Mouse (Mus musculus) intestine, embryonic 14.5 days (tissue): ENCODE results near the gene Hspa4. TPM values are rescaled to one million over a fixed set of nuclear protein-coding genes. Genes with fewer than 3 reads are reported as not detected.
"Not testable (repeated sequence)": the region's sequence is repeated elsewhere in the genome, so short reads cannot be mapped to it uniquely, and the experiment has no call there.

Source experiments
- ATAC-seq: fragments of 200-750 bp; cut with Nextera tagmentation; replicated peaks from 2 replicates; pipeline ENCODE4 v1.8.0; 2017; ENCODE audit warnings: low read depth, moderate number of reproducible peaks, moderate TSS enrichment, moderate library complexity; ENCODE audit not compliant: low FRiP score, low TSS enrichment
- DNase-seq: peaks from one replicate; pipeline ENCODE4 v3.0.0-alpha.2; 2018; ENCODE audit warnings: low spot score
- H3K27ac ChIP-seq: fragments of 300-500 bp; sonication (generic); 2 replicates; pipeline ENCODE4 v1.5.1; 2014; ENCODE audit warnings: low read depth, mild to moderate bottlenecking, control low read depth
- H3K27me3 ChIP-seq: fragments of 300-500 bp; sonication (generic); replicated peaks from 2 replicates; pipeline ENCODE4 v1.6.1; 2014; ENCODE audit warnings: low read length, control low read depth; ENCODE audit not compliant: control insufficient read depth, insufficient read depth
- H3K36me3 ChIP-seq: fragments of 300-500 bp; sonication (generic); 2 replicates; pipeline ENCODE4 v1.6.1; 2014; ENCODE audit warnings: low read length, control low read depth; ENCODE audit not compliant: control insufficient read depth, insufficient read depth
- H3K4me1 ChIP-seq: fragments of 300-500 bp; sonication (generic); replicated peaks from 2 replicates; pipeline ENCODE4 v1.6.1; 2014; ENCODE audit warnings: low read length, control low read depth, mixed read lengths; ENCODE audit not compliant: control insufficient read depth, insufficient read depth
- H3K4me2 ChIP-seq: fragments of 300-500 bp; sonication (generic); 2 replicates; pipeline ENCODE4 v1.6.1; 2014; ENCODE audit warnings: low read length
- H3K4me3 ChIP-seq: fragments of 300-500 bp; sonication (generic); 2 replicates; pipeline ENCODE4 v1.5.1; 2014; ENCODE audit warnings: low read depth, low read length, control low read depth, mixed read lengths
- H3K9ac ChIP-seq: fragments of 300-500 bp; sonication (generic); 2 replicates; pipeline ENCODE4 v1.6.1; 2014; ENCODE audit warnings: mild to moderate bottlenecking, low read length
- H3K9me3 ChIP-seq: fragments of 300-500 bp; sonication (generic); 2 replicates; pipeline ENCODE4 v1.6.1; 2016; ENCODE audit warnings: low read length, control low read depth; ENCODE audit not compliant: control insufficient read depth
- WGBS: fragments of 180-500 bp; shearing (Covaris S2); extraction: QIAGEN DNeasy Blood & Tissue Kit; methylation state at CpG from one replicate; pipeline ENCODE4 v1.1.7; 2014; 5-methylcytosine and 5-hydroxymethylcytosine counted together
- polyA plus RNA-seq: library from polyadenylated mRNA; unstranded; fragments of >200 nt; fragmentation: Nextera tagmentation; extraction: Ambion mirVana; gene quantifications from 2 replicates; pipeline ENCODE4 v1.2.1, GENCODE M21; 2014

The Hspa4 gene
- polyA plus RNA-seq, 1 experiment from 2014 or later: 105 TPM

DNA sequence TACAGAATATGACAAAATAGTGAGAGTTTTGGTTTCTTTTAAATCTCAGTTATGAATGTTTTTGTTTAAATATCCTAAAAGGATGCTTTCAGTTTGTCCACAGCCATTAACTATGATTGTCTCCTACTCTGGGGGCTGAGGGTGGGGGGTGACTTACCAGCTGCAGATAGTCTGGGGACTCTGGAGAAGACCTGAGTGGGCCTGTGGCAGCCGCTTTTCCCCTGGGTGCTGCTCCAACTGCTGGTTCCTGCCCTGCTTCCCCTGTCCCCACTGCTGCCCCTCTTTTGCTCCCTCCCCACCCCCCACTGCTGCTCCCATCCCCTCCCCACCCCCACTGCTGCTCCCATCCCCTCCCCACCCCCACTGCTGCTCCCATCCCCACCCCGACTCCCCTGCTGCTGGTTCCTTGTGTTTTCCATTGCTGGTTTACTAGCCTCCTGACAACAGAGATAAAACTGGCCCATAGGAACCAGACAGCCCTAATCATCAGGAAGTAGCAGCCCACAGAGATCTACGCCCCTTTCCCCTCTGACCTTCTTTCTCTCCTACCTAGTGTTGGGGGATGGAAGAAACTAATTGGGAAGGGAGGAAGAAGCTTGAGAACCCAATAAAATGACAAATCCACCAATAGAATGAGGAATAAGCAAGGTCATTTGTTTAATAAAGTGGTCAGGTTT, 35.4 kb upstream of the Hspa4 start:
- 41% methylated on average over 3 of the region's 3 CpGs for WGBS
- H3K36me3 ChIP-seq: peaks cover 30% of the 10 kb centered on the region
- no peaks in the 10 kb centered on the region for H3K9me3 ChIP-seq
- no peaks in the 10 kb centered on the region for H3K27me3 ChIP-seq
- H3K4me2 ChIP-seq: no peak overlapping the region
- H3K27ac ChIP-seq: no peak overlapping the region
- H3K4me1 ChIP-seq: no peaks in the 10 kb centered on the region
- H3K4me3 ChIP-seq: no peak overlapping the region
- no peak for ATAC-seq
- H3K9ac ChIP-seq: no peak overlapping the region
- DNase-seq: no peak

GRCm38 (mm10) chr11:53332076-53332680, 31.9 kb upstream of the Hspa4 start:
- no peaks in the 10 kb centered on the region for H3K27me3 ChIP-seq
- H3K4me1 ChIP-seq: no peaks in the 10 kb centered on the region
- no peaks in the 10 kb centered on the region for H3K9me3 ChIP-seq
- peaks cover 59% of the 10 kb centered on the region for H3K36me3 ChIP-seq
- no peak overlapping the region for H3K27ac ChIP-seq
- H3K9ac ChIP-seq: no peak overlapping the region
- H3K4me2 ChIP-seq: no peak overlapping the region
- ATAC-seq (no peak), DNase-seq (no peak)
- WGBS: 91% methylated on average over 14 of the region's 14 CpGs
- no peak overlapping the region for H3K4me3 ChIP-seq

DNA sequence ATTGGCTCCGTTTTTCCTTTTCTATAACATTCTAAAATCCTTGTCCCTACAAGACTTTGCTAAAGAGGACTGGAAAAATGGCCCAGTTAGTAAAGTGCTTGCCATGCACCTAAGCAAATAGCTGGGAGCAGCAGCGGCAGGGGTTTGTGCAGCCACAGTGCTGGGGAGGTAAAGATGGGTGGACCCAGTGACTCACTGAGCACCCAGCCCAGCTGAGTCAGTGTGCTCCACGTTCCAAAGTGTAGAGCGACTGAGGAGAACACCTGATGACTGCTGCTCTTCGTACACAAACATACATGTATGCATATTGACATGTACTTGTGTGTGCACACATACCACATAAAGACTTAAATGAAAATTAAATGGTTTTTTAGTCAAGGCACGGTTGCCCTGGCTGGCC, 30.9 kb upstream of the Hspa4 start:
- Histone ChIP-seq H3K27ac (no peak overlapping the region), H3K9me3 (no peaks in the 10 kb centered on the region), H3K9ac (no peak overlapping the region), H3K4me1 (no peaks in the 10 kb centered on the region), H3K4me3 (no peak overlapping the region), H3K4me2 (no peak overlapping the region), H3K27me3 (no peaks in the 10 kb centered on the region), H3K36me3 (peaks cover 63% of the 10 kb centered on the region)
- DNase-seq (no peak), ATAC-seq (no peak)
- 94% methylated on average over 6 of the region's 6 CpGs for WGBS

GRCm38 (mm10) chr11:53330325-53330724, 30.1 kb upstream of the Hspa4 start:
- no peak for DNase-seq
- H3K4me3 ChIP-seq: no peak overlapping the region
- no peak overlapping the region for H3K27ac ChIP-seq
- H3K9ac ChIP-seq: no peak overlapping the region
- H3K4me1 ChIP-seq: peaks cover 2% of the 10 kb centered on the region
- no peak for ATAC-seq
- no peak overlapping the region for H3K4me2 ChIP-seq
- peaks cover 63% of the 10 kb centered on the region for H3K36me3 ChIP-seq
- no peaks in the 10 kb centered on the region for H3K27me3 ChIP-seq
- 76% methylated on average over 7 of the region's 7 CpGs for WGBS
- H3K9me3 ChIP-seq: no peaks in the 10 kb centered on the region

DNA sequence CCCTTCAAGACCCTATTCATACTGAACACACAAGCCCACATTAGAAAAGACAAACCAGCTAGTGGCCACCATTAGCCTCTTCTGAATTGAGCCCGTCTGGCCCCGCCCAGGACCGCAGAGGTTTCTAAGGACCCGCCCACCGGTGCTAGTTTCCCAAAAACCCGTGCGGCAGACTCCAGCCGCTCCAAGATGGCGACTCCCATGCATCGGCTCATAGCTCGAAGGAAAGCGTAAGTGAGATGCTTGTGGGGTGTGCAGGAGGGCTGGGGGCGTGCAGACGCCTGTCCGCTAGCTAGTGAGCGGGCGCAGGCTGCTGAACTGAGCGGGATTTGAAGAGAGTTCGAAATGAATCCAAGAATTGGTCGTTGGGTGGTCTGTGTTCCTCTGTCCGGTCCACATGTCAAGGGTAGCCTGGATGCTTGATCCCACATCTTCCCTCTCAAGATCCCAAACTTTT, 24.3 kb upstream of the Hspa4 start, which contains the start of gene Zcchc10:
TSS of gene Zcchc10 (plus strand) at position 168 of the 457 bp plus-strand sequence.
- under 1% methylated on average over 21 of the region's 21 CpGs for WGBS
- H3K4me3 ChIP-seq: peak within 1 kb of the TSS; percentile 75
- H3K4me1 ChIP-seq: peaks cover 5% of the 10 kb centered on the region
- peak within 1 kb of the TSS; percentile 70 for H3K4me2 ChIP-seq
- no peaks in the 10 kb centered on the region for H3K9me3 ChIP-seq
- peaks cover 27% of the 10 kb centered on the region for H3K36me3 ChIP-seq
- DNase-seq (peak; percentile 92), ATAC-seq (peak; percentile 94)
- peak within 1 kb of the TSS; percentile 17; the same call in 1 of the 2 replicates for H3K27ac ChIP-seq
- H3K27me3 ChIP-seq: no peaks in the 10 kb centered on the region
- H3K9ac ChIP-seq: peak within 1 kb of the TSS; percentile 54

- H3K36me3 ChIP-seq, H3K9me3 ChIP-seq, H3K4me3 ChIP-seq, H3K27ac ChIP-seq, ATAC-seq, H3K4me2 ChIP-seq, DNase-seq, H3K27me3 ChIP-seq, H3K4me1 ChIP-seq, H3K9ac ChIP-seq: not testable (repeated sequence)
- 91% methylated on average over 13 of the region's 13 CpGs for WGBS
Observed at GRCm38 (mm10) chr11:53319867-53320266, 19.6 kb upstream of the Hspa4 start.

DNA sequence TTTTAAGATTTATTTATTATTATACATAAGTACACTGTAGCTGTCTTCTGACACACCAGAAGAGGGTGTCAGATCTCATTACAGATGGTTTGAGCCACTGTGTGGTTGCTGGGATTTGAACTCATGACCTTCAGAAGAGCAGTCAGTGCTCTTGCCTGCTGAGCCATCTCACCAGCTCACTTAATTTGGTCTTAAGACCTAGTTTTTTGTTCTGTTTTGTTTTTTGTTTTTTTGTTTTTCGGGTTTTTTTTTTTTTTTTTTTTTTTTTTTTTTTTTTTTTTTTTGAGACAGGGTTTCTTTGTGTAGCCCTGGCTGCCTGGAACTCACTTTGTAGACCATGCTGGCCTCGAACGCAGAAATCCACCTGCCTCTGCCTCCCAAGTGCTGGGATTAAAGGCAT, 18.3 kb upstream of the Hspa4 start:
- not testable (repeated sequence) for H3K9ac ChIP-seq, H3K4me3 ChIP-seq, H3K36me3 ChIP-seq, ATAC-seq, H3K4me2 ChIP-seq, DNase-seq, H3K27ac ChIP-seq, H3K4me1 ChIP-seq, H3K9me3 ChIP-seq, H3K27me3 ChIP-seq
- 100% methylated on average over 3 of the region's 3 CpGs for WGBS

GRCm38 (mm10) chr11:53318041-53318440, 17.8 kb upstream of the Hspa4 start:
- DNase-seq (no peak), ATAC-seq (no peak)
- H3K4me3 ChIP-seq: no peak overlapping the region
- WGBS: 68% methylated on average over 7 of the region's 7 CpGs
- H3K36me3 ChIP-seq: no peaks in the 10 kb centered on the region
- no peaks in the 10 kb centered on the region for H3K9me3 ChIP-seq
- no peak overlapping the region for H3K9ac ChIP-seq
- no peaks in the 10 kb centered on the region for H3K27me3 ChIP-seq
- no peaks in the 10 kb centered on the region for H3K4me1 ChIP-seq
- H3K27ac ChIP-seq: no peak overlapping the region
- H3K4me2 ChIP-seq: no peak overlapping the region

GRCm38 (mm10) chr11:53316996-53317395, 16.7 kb upstream of the Hspa4 start:
- H3K9me3 ChIP-seq: no peaks in the 10 kb centered on the region
- WGBS: 54% methylated on average over 6 of the region's 6 CpGs
- DNase-seq: no peak
- H3K27ac ChIP-seq: no peak overlapping the region
- no peak for ATAC-seq
- no peaks in the 10 kb centered on the region for H3K27me3 ChIP-seq
- no peaks in the 10 kb centered on the region for H3K36me3 ChIP-seq
- H3K4me3 ChIP-seq: no peak overlapping the region
- no peak overlapping the region for H3K4me2 ChIP-seq
- H3K9ac ChIP-seq: no peak overlapping the region
- H3K4me1 ChIP-seq: no peaks in the 10 kb centered on the region
